Mouse (Mus musculus) erythroblast, adult 5-6 weeks (primary cell): ENCODE measurements around the gene Msx2. TPM values are rescaled to one million over a fixed set of nuclear protein-coding genes. Genes with fewer than 3 reads are reported as not detected.

Source experiments
- ATAC-seq: replicated peaks from 2 replicates; pipeline ENCODE4 v1.8.0; 2016; ENCODE audit warnings: moderate number of reproducible peaks, mild to moderate bottlenecking, moderate TSS enrichment, inconsistent platforms; ENCODE audit not compliant: poor library complexity, low FRiP score, severe bottlenecking
- total RNA-seq, 2 experiments: library from RNA; stranded (forward) in 1 of 2; stranded (reverse) in 1 of 2; fragments of 150-400 nt in 1 of 2; fragments of 200-764, 138-1000 nt in 1 of 2; gene quantifications; 2 replicates each; pipeline versions ENCODE4 v1.2.3 to v1.2.4; 2015 to 2017; ENCODE audit warnings: low replicate concordance in 2 of 2

Gene Msx2
- total RNA-seq, 2 experiments from 2014 or later, result not detected

- no peak for ATAC-seq
Observed at GRCm38 (mm10) chr13:53420741-53421140, 52.1 kb downstream of the Msx2 start.

- ATAC-seq, result no peak
Observed at GRCm38 (mm10) chr13:53419681-53420080, 53.2 kb downstream of the Msx2 start.

- ATAC-seq, result no peak
Observed at GRCm38 (mm10) chr13:53417701-53418100, 55.2 kb downstream of the Msx2 start.

Other genes with a start within 250 kb of the Msx2 start
- gene Ror2, start 186.9 kb downstream of the Msx2 start, total RNA-seq (2015; ENCODE audit: low replicate concordance), result not detected in 2 replicates
- gene Ror2, start 186.9 kb downstream of the Msx2 start, total RNA-seq (2017; ENCODE audit: low replicate concordance), result not detected in 2 replicates
- gene Sptlc1, start 95.7 kb downstream of the Msx2 start, total RNA-seq (2015; ENCODE audit: low replicate concordance), result 6.3 and 9.4 TPM in 2 replicates
- 5.9 and 12.7 TPM in 2 replicates for gene Sptlc1, start 95.7 kb downstream of the Msx2 start, total RNA-seq (2017; ENCODE audit: low replicate concordance)